Mouse (Mus musculus) CH12.LX (cell line): ENCODE measurements around the gene Fgfr2.

Source experiments
- CTCF ChIP-seq, 2 experiments: IDR thresholded peaks in 1 of 2; conservative IDR thresholded peaks in 1 of 2; 2 replicates each; pipeline ENCODE4 v1.5.1; 2011 to 2012; ENCODE audit warnings: low read depth in 2 of 2, low read length in 2 of 2, improper control_type of control experiment in 1 of 2, inconsistent platforms in 1 of 2, mild to moderate bottlenecking in 1 of 2, moderate library complexity in 1 of 2
- HCFC1 ChIP-seq: IDR thresholded peaks from 2 replicates; pipeline ENCODE4 v1.6.1; 2012; ENCODE audit warnings: low read depth, mild to moderate bottlenecking, inconsistent platforms, low read length, improper control_type of control experiment

GRCm38 (mm10) chr7:131256841-131257240, 1866.3 kb downstream of the Fgfr2 start:
- TF ChIP-seq CTCF (conservative IDR thresholded peaks at IDR 0.05 in 1 of 2, IDR thresholded peaks at IDR 0.05 in 1 of 2; ENCODE audit: low read depth in 2 of 2, low read length in 2 of 2) = no peak
- no peak for TF ChIP-seq HCFC1
